Mouse (Mus musculus) gastrocnemius, adult 2 months (tissue): ENCODE measurements around the gene Chchd2. TPM values are rescaled to one million over a fixed set of nuclear protein-coding genes. Genes with fewer than 3 reads are reported as not detected.
A peak's percentile ranks its signal among the peaks of the same experiment; 100 is the strongest.
"Not testable (repeated sequence)": the region's sequence is repeated elsewhere in the genome, so short reads cannot be mapped to it uniquely, and the experiment has no call there.

Experiments
- DNase-seq: peaks from one replicate; pipeline ENCODE4 v3.0.0; 2022
- H3K27ac ChIP-seq: fragments of 200-600 bp; 2 replicates; pipeline ENCODE4 v1.8.1; 2022; ENCODE audit warnings: mild to moderate bottlenecking
- H3K4me3 ChIP-seq: fragments of 200-600 bp; 2 replicates; pipeline ENCODE4 v1.8.1; 2022; ENCODE audit warnings: mild to moderate bottlenecking, moderate library complexity
- CTCF ChIP-seq: fragments of 200-600 bp; IDR thresholded peaks from 2 replicates; pipeline ENCODE4 v1.8.1; 2022; ENCODE audit warnings: antibody characterized with exemption, mild to moderate bottlenecking, moderate library complexity
- intact Hi-C: fragments of 180-260 bp; cut with DNase I; formaldehyde crosslinking; loops from one replicate; pipeline ENCODE4 v1.15.1; 2025
- total RNA-seq, 2 experiments: library from RNA; stranded (reverse); gene quantifications; 2 replicates each; pipeline ENCODE4 v1.2.3; 2021

Chchd2 gene
- total RNA-seq, 2 experiments from 2014 or later = 604 to 698 TPM

- no peak for TF ChIP-seq CTCF
- Histone ChIP-seq H3K4me3 (peak overlapping the region; percentile 81), H3K27ac (peak overlapping the region; percentile 94)
- intact Hi-C loops = loop anchor here (5.0 kb wide), 1 partner anchor 93 kb away; the partner anchor contains the start of gene Gusb
- no peak for DNase-seq
These were observed 21.9 kb upstream of the Chchd2 start for GRCm38 (mm10) chr5:129909147-129909546.

GRCm38 (mm10) chr5:129908242-129908965 is 21.1 kb upstream of the Chchd2 start, which contains the start of gene Nupr1l:
Gene Nupr1l (plus strand): TSS chr5:129908540.
- H3K4me3 ChIP-seq = peak within 1 kb of the TSS; percentile 81
- peak; percentile 93 for DNase-seq
- peak; percentile 44 for TF ChIP-seq CTCF
- H3K27ac ChIP-seq = peak within 1 kb of the TSS; percentile 94
- intact Hi-C loops = loop anchor here (5.0 kb wide), 1 partner anchor 94 kb away; the partner anchor contains the start of gene Gusb

- peak overlapping the region; percentile 81 for H3K4me3 ChIP-seq
- no peak for TF ChIP-seq CTCF
- peak overlapping the region; percentile 94 for H3K27ac ChIP-seq
- DNase-seq = no peak
- intact Hi-C loops = loop anchor here (5.0 kb wide), 1 partner anchor 95 kb away; the partner anchor contains the start of gene Gusb
These were observed 20.5 kb upstream of the Chchd2 start for GRCm38 (mm10) chr5:129907775-129908174.

- H3K4me3 ChIP-seq = no peak within 1 kb of the TSS
- no peak for TF ChIP-seq CTCF
- intact Hi-C loops = loop anchor here (5.0 kb wide), 1 partner anchor 39 kb away; no protein-coding TSS in a partner anchor
- DNase-seq = no peak
- H3K27ac ChIP-seq = no peak within 1 kb of the TSS
These were observed 11.2 kb upstream of the Chchd2 start, which contains the start of gene Phkg1 for GRCm38 (mm10) chr5:129898449-129898848. Gene Phkg1 (minus strand): TSS chr5:129898549.

- TF ChIP-seq CTCF = no peak
- intact Hi-C loops = loop anchor here (5.0 kb wide), 1 partner anchor 42 kb away; no protein-coding TSS in a partner anchor
- H3K4me3 ChIP-seq = peak within 1 kb of the TSS; percentile 87
- peak; percentile 89 for DNase-seq
- H3K27ac ChIP-seq = peak within 1 kb of the TSS; percentile 64
These were observed 8.2 kb upstream of the Chchd2 start, which contains the start of gene Zbed5 for GRCm38 (mm10) chr5:129895198-129896088. Gene Zbed5 (plus strand): TSS chr5:129895723.

GRCm38 (mm10) chr5:129890390-129890789 is 3.1 kb upstream of the Chchd2 start:
- H3K27ac ChIP-seq, H3K4me3 ChIP-seq, intact Hi-C loops, DNase-seq: not testable (repeated sequence)

GRCm38 (mm10) chr5:129886271-129886670 is 999 bp downstream of the Chchd2 start:
- H3K27ac ChIP-seq = peak overlapping the region; percentile 98
- TF ChIP-seq CTCF = no peak
- DNase-seq = no peak
- peak overlapping the region; percentile 76 for H3K4me3 ChIP-seq
- intact Hi-C loops = no loop called here

GRCm38 (mm10) chr5:129879888-129880287 is 7.4 kb downstream of the Chchd2 start:
- no peak for DNase-seq
- no peak overlapping the region for H3K4me3 ChIP-seq
- H3K27ac ChIP-seq = no peak overlapping the region; the same call in 1 of the 2 replicates
- TF ChIP-seq CTCF = no peak
- intact Hi-C loops = no loop called here

- H3K27ac ChIP-seq = peak overlapping the region; percentile 97
- DNase-seq = peak; percentile 93
- TF ChIP-seq CTCF = peak; percentile 84
- intact Hi-C loops = no loop called here
- H3K4me3 ChIP-seq = peak overlapping the region; percentile 75
These were observed 8.3 kb downstream of the Chchd2 start for GRCm38 (mm10) chr5:129878946-129879345.

- peak; percentile 89 for DNase-seq
- no peak for TF ChIP-seq CTCF
- intact Hi-C loops = no loop called here
- Histone ChIP-seq H3K27ac (peak overlapping the region; percentile 97), H3K4me3 (peak overlapping the region; percentile 75)
These were observed 9.4 kb downstream of the Chchd2 start for GRCm38 (mm10) chr5:129877731-129878455.

- intact Hi-C loops = no loop called here
- Histone ChIP-seq H3K27ac (peak overlapping the region; percentile 74), H3K4me3 (peak overlapping the region; percentile 48)
- no peak for TF ChIP-seq CTCF
- no peak for DNase-seq
These were observed 12.2 kb downstream of the Chchd2 start for GRCm38 (mm10) chr5:129875098-129875497.

GRCm38 (mm10) chr5:129873942-129874341 is 13.3 kb downstream of the Chchd2 start:
- Histone ChIP-seq H3K4me3 (peak overlapping the region; percentile 40), H3K27ac (peak overlapping the region; percentile 89)
- intact Hi-C loops = no loop called here
- no peak for DNase-seq
- TF ChIP-seq CTCF = no peak
